Mouse (Mus musculus): ENCODE results near the gene Ptprk. TPM values are rescaled to one million over a fixed set of nuclear protein-coding genes. Genes with fewer than 3 reads are reported as not detected.

Ptprk gene
- polyA plus RNA-seq, 1 experiment, result 3.7 TPM

DNA sequence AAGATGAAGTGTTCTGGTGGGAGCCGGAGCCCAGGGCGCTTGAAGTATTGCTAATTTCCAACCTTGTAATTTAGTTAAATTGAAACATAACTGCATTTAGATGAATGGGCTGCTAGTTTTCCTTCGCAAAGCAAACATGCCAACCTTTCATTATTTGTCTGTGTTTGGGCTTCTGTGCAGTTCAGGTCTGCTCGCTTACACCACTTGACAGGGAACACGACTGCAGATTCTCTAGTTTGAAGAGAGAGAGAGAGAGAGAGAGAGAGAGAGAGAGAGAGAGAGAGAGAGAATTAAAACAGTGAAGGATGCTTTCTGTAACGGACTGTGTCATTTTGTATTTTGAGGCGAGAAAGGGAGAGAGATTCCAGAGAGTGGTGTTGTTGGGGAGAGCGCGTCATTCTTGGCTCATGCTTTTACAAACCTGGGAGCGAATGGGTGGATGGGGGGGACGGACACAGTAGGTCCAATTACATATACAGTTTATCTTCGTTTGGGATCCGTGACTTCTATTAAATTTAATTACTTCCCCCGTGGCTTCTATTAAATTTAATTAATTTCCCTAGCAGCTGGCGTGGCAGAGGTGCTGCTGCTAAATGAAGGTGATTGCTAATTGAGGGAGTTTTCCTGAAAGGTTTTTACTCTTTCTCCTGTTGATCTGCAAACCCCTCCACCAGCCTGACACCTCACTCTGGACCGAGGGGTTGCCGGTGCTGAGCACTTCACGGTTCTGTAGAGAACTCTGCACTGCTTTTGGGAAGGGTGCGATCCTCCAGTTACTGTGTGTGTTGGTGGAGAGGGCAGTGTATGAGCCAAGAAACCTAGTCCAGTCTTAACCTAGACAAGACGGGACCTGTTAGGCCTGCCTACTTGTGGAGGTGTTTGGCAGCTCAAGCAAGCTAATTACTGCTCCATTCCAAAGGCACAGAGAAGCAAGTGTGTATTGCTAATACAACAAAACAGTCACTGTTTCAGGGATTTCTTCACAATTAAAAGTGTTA is 81.4 kb downstream of the Ptprk start:
- no peak overlapping the region for H3K4me3 ChIP-seq (replicated peaks; ENCODE audit: control insufficient read depth, low read depth, low read length)
- no peak for TF ChIP-seq POLR2A (IDR thresholded peaks at IDR 0.05; ENCODE audit: borderline replicate concordance, control insufficient read depth, low read depth, low read length)
- no peak for TF ChIP-seq CTCF (IDR thresholded peaks at IDR 0.05; ENCODE audit: control insufficient read depth, insufficient read depth, low read length)
- 86% methylated on average over 20 of the region's 20 CpGs for WGBS
- H3K4me1 ChIP-seq (ENCODE audit: control insufficient read depth, insufficient read depth, low read length), result no peaks in the 10 kb centered on the region
- H3K27ac ChIP-seq (ENCODE audit: control insufficient read depth, insufficient read depth, low read depth, low read length, poor library complexity), result no peak overlapping the region

DNA sequence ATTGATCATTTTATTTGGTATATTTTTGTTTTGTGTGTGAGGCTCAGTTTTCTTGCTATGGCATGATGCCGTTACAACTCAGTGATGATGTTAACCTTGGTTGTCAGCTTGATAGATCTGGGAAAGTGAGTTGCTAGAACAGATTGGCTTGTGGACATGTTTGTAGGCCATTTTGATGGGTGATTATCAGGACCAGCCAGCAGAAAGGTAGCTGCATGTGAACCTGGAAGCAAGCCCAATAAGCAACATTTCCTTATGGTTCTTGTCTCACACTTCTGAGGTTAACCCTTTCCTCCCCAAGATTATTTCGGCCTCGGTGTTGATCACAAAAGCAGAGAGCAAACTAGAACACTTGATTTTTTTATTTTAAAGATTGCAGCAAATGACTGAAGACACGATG is 85.1 kb downstream of the Ptprk start:
- 82% methylated on average over 4 of the region's 4 CpGs for WGBS
- TF ChIP-seq POLR2A (IDR thresholded peaks at IDR 0.05; ENCODE audit: borderline replicate concordance, control insufficient read depth, low read depth, low read length), result no peak
- TF ChIP-seq CTCF (IDR thresholded peaks at IDR 0.05; ENCODE audit: control insufficient read depth, insufficient read depth, low read length), result no peak
- Histone ChIP-seq H3K27ac (ENCODE audit: control insufficient read depth, insufficient read depth, low read depth, low read length, poor library complexity) (no peak overlapping the region), H3K4me3 (replicated peaks; ENCODE audit: control insufficient read depth, low read depth, low read length) (no peak overlapping the region), H3K4me1 (ENCODE audit: control insufficient read depth, insufficient read depth, low read length) (no peaks in the 10 kb centered on the region)

DNA sequence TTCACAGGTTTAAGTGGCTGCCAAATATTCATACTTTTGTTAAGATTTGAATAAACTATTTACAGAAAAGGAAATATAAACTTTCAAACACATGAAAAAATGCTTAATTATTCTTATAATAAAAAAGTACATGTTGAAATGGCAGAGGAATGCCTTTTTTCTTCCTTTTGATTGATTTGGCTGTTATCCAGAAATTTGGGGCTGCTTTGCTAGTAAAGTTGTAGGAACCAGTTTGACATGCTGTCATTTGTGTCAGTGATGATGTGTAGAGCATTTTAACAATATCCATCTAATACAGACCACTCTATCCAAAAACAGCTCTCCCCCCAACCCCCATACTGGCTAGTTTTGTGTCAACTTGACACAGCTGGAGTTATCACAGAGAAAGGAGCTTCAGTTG is 86.7 kb downstream of the Ptprk start:
- no peaks in the 10 kb centered on the region for H3K4me1 ChIP-seq (ENCODE audit: control insufficient read depth, insufficient read depth, low read length)
- no peak overlapping the region for H3K4me3 ChIP-seq (replicated peaks; ENCODE audit: control insufficient read depth, low read depth, low read length)
- H3K27ac ChIP-seq (ENCODE audit: control insufficient read depth, insufficient read depth, low read depth, low read length, poor library complexity), result no peak overlapping the region
- TF ChIP-seq POLR2A (IDR thresholded peaks at IDR 0.05; ENCODE audit: borderline replicate concordance, control insufficient read depth, low read depth, low read length) (no peak), CTCF (IDR thresholded peaks at IDR 0.05; ENCODE audit: control insufficient read depth, insufficient read depth, low read length) (no peak)

DNA sequence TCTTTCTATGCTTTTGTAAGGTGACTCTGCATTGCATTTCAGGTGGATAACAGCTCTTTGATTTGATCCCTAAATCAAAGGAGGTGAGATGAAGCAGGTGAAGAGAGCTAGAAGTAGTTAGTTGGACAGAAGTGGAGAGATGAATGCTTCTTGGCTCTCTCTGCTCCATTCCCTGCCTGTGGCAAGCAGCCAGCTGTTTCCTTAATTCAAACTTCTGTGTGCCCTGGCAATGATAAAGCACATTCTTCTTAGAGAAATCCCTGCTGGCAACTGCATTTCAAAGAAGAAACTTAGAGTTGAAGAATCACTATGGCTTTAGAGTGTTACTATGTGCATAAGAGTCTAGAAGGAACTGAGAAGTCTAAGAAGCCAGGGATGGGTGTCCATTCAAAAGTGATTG is 89.6 kb downstream of the Ptprk start:
- Histone ChIP-seq H3K27ac (ENCODE audit: control insufficient read depth, insufficient read depth, low read depth, low read length, poor library complexity) (no peak overlapping the region), H3K4me1 (ENCODE audit: control insufficient read depth, insufficient read depth, low read length) (no peaks in the 10 kb centered on the region), H3K4me3 (replicated peaks; ENCODE audit: control insufficient read depth, low read depth, low read length) (no peak overlapping the region)
- TF ChIP-seq CTCF (IDR thresholded peaks at IDR 0.05; ENCODE audit: control insufficient read depth, insufficient read depth, low read length), result no peak
- no peak for TF ChIP-seq POLR2A (IDR thresholded peaks at IDR 0.05; ENCODE audit: borderline replicate concordance, control insufficient read depth, low read depth, low read length)

DNA sequence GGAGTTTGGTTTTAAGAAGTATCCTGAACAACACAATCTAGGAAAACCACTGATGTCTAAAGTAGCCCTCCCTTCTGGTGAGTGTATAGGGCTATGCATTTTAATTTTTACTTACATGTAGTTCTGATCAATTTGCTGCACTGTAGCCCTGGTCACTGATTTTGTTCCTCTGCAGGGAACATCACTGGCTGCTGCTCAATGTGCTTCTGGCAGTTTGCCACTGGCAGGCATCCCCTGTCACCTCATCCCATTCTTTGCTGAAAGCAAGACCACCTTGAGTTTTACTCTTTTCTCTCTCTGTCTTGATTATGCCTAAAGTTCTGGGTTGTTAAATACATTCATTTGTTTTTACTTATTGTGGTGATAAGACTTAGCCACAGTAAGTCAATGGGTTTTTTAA is 90.1 kb downstream of the Ptprk start:
- Histone ChIP-seq H3K4me1 (ENCODE audit: control insufficient read depth, insufficient read depth, low read length) (no peaks in the 10 kb centered on the region), H3K27ac (ENCODE audit: control insufficient read depth, insufficient read depth, low read depth, low read length, poor library complexity) (no peak overlapping the region)
- no peak for TF ChIP-seq POLR2A (IDR thresholded peaks at IDR 0.05; ENCODE audit: borderline replicate concordance, control insufficient read depth, low read depth, low read length)
- TF ChIP-seq CTCF (IDR thresholded peaks at IDR 0.05; ENCODE audit: control insufficient read depth, insufficient read depth, low read length), result no peak

DNA sequence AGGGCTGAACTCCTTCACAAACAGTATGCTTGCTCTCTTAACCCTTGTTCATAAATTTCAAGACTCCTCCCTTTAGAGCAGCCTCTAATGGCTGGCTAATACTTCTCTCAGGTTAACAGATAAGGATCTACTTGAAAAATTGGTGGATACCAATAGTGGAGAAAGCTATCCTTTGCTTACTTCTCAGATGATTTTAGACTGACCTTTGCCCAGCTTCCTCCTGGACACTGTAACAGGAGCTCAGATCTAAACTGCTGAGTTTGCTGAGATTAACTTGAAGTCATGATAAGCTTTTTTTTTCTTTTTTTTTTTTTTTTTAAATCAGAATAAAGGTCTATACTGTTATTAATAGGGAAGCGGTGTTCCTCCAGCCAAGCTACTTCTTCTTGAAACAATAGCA is 92.0 kb downstream of the Ptprk start:
- H3K4me1 ChIP-seq (ENCODE audit: control insufficient read depth, insufficient read depth, low read length), result no peaks in the 10 kb centered on the region
- TF ChIP-seq CTCF (IDR thresholded peaks at IDR 0.05; ENCODE audit: control insufficient read depth, insufficient read depth, low read length) (no peak), POLR2A (IDR thresholded peaks at IDR 0.05; ENCODE audit: borderline replicate concordance, control insufficient read depth, low read depth, low read length) (no peak)
- 85% methylated on average over 1 of the region's 1 CpGs for WGBS
- no peak overlapping the region for H3K4me3 ChIP-seq (replicated peaks; ENCODE audit: control insufficient read depth, low read depth, low read length)
- H3K27ac ChIP-seq (ENCODE audit: control insufficient read depth, insufficient read depth, low read depth, low read length, poor library complexity), result no peak overlapping the region

More for the DNA sequence above, 90.1 kb downstream of the Ptprk start:
- H3K4me3 ChIP-seq (replicated peaks; ENCODE audit: control insufficient read depth, low read depth, low read length), result no peak overlapping the region

DNA sequence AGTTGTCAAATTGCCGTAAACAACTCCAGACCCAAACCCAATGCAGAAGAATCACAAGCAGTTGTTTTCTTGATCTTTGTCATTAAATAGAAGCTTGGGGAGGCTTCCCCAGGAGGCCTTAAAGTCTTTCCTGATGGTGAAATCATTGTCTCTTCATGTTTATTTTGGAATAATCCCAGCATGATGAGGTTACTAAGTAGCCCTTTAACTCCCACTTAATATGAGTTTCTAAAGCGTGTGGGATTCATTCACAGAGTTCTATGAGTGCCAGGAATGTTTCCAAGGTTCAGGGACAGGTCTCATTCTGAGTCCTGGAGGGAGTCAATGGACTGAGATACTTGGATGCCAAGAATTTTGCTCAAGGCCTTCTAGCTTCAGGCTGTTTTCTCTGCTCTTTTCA is 92.5 kb downstream of the Ptprk start:
- TF ChIP-seq CTCF (IDR thresholded peaks at IDR 0.05; ENCODE audit: control insufficient read depth, insufficient read depth, low read length), result no peak
- no peak for TF ChIP-seq POLR2A (IDR thresholded peaks at IDR 0.05; ENCODE audit: borderline replicate concordance, control insufficient read depth, low read depth, low read length)

DNA sequence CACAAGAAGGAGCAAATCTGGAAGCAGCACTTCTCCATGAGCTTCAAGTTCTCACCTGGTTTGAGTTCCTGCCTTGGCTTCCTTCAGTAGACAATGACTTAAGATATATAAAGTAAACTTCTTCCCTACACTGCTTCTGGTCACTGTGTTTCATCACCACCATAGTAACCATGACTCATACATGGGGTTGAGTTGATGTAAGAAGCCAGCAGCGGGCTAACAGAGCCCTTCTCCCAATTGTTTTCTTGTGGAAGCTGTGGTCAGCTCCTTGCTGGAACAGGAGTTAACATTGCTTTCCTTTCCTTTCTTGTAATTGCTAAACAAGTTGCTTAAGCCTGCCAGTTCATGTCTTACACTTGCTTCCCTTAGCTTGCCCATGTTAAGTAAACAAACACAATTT is 96.6 kb downstream of the Ptprk start:
- Histone ChIP-seq H3K4me1 (ENCODE audit: control insufficient read depth, insufficient read depth, low read length) (no peaks in the 10 kb centered on the region), H3K27ac (ENCODE audit: control insufficient read depth, insufficient read depth, low read depth, low read length, poor library complexity) (no peak overlapping the region), H3K4me3 (replicated peaks; ENCODE audit: control insufficient read depth, low read depth, low read length) (no peak overlapping the region)
- TF ChIP-seq POLR2A (IDR thresholded peaks at IDR 0.05; ENCODE audit: borderline replicate concordance, control insufficient read depth, low read depth, low read length) (no peak), CTCF (IDR thresholded peaks at IDR 0.05; ENCODE audit: control insufficient read depth, insufficient read depth, low read length) (no peak)
- 64% methylated on average over 1 of the region's 1 CpGs for WGBS

More for the DNA sequence above, 92.5 kb downstream of the Ptprk start:
- H3K27ac ChIP-seq (ENCODE audit: control insufficient read depth, insufficient read depth, low read depth, low read length, poor library complexity), result no peak overlapping the region
- 77% methylated on average over 2 of the region's 2 CpGs for WGBS
- H3K4me3 ChIP-seq (replicated peaks; ENCODE audit: control insufficient read depth, low read depth, low read length), result no peak overlapping the region
- no peaks in the 10 kb centered on the region for H3K4me1 ChIP-seq (ENCODE audit: control insufficient read depth, insufficient read depth, low read length)

Data from bone marrow, adult 2 months (tissue).